Mouse (Mus musculus): ENCODE results near the gene Ccdc181. TPM values are rescaled to one million over a fixed set of nuclear protein-coding genes. Genes with fewer than 3 reads are reported as not detected.

The Ccdc181 gene
- total and polyA plus RNA-seq, 3 experiments, result 11.0 to 15.8 TPM; not detected in 1

DNA sequence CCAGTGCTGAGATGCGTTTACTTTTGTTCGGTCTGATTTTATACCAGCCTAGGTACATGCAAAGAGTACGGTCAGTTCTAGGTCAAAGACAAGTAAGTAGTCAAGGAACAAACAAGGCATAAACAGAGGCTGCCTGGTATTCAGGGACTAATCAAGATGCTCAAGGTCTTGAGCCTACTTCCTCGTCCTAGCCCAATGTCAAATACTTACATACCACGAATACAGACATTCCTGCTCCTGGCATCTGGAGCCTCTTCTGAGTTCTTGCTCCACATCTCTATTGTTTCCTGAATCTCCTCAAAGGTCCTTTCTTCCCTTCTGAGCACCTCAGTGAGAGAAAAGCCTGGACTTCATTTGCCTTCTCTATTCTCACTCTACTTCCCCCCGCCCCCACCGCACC is 4.4 kb upstream of the Ccdc181 start:
- no peaks in the 10 kb centered on the region; the same call in 1 of the 2 replicates for H3K79me2 ChIP-seq (ENCODE audit: control insufficient read depth, insufficient read depth, low read length, poor library complexity)
- TF ChIP-seq KAT2A (conservative IDR thresholded peaks at IDR 0.05; ENCODE audit: low read depth, low read length) (no peak), CHD1 (IDR thresholded peaks at IDR 0.05; ENCODE audit: low read depth, low read length) (no peak), MAZ (IDR thresholded peaks at IDR 0.05; ENCODE audit: low read depth, low read length) (no peak), ZMIZ1 (IDR thresholded peaks at IDR 0.05; ENCODE audit: low read depth, low read length) (no peak), TCF12 (IDR thresholded peaks at IDR 0.05; ENCODE audit: low read depth, low read length) (no peak), JUND (IDR thresholded peaks at IDR 0.05; ENCODE audit: low read depth, low read length) (no peak), CTCF (IDR thresholded peaks at IDR 0.05 in 2 of 3, conservative IDR thresholded peaks at IDR 0.05 in 1 of 3; ENCODE audit: control insufficient read depth in 1 of 3, insufficient read depth in 1 of 3, low read depth in 2 of 3, low read length in 3 of 3, poor library complexity in 1 of 3, severe bottlenecking in 1 of 3) (no peak), MYB (IDR thresholded peaks at IDR 0.05; ENCODE audit: low read depth, low read length) (no peak), HCFC1 (IDR thresholded peaks at IDR 0.05; ENCODE audit: low read depth, low read length) (no peak), USF2 (IDR thresholded peaks at IDR 0.05; ENCODE audit: borderline replicate concordance in 1 of 2, insufficient read depth in 1 of 2, low read depth in 1 of 2, low read length in 2 of 2) (no peak), RCOR1 (IDR thresholded peaks at IDR 0.05; ENCODE audit: low read depth, low read length) (no peak), TAL1 (IDR thresholded peaks at IDR 0.05; ENCODE audit: low read length) (no peak)
- H3K4me1 ChIP-seq (ENCODE audit: control insufficient read depth in 1 of 2, insufficient read depth in 2 of 2, low read length in 2 of 2), result 0 out of 4 replicates have a peak, but pooled peaks cover 0 to 3% of the 10 kb centered on the region in 2 experiments
- H3K36me3 ChIP-seq (ENCODE audit: control insufficient read depth in 1 of 2, insufficient read depth in 2 of 2, low read length in 2 of 2), result peaks cover 0 to 2% of the 10 kb centered on the region in 2 experiments; a peak in 1 of 4 replicates
- no peak for DNase-seq (ENCODE audit: low read depth, low spot score)
- no peak overlapping the region for H3K27ac ChIP-seq (ENCODE audit: control insufficient read depth, low read depth, low read length)
- H3K9ac ChIP-seq (ENCODE audit: control insufficient read depth, low read depth, low read length, poor library complexity, severe bottlenecking), result no peak overlapping the region
- H3K9me3 ChIP-seq (replicated peaks; ENCODE audit: insufficient read depth, low read length), result no peaks in the 10 kb centered on the region
- no peak overlapping the region for H3K4me3 ChIP-seq (ENCODE audit: control insufficient read depth in 1 of 2, insufficient read depth in 1 of 2, low read depth in 2 of 2, low read length in 2 of 2)
- H3K27me3 ChIP-seq (ENCODE audit: control insufficient read depth in 1 of 2, insufficient read depth in 2 of 2, low read length in 2 of 2), result no peaks in the 10 kb centered on the region

GRCm38 (mm10) chr1:164273659-164274058 is 1.7 kb upstream of the Ccdc181 start:
- no peaks in the 10 kb centered on the region for H3K27me3 ChIP-seq (ENCODE audit: control insufficient read depth in 1 of 2, insufficient read depth in 2 of 2, low read length in 2 of 2)
- peaks cover 0 to 6% of the 10 kb centered on the region in 2 experiments; a peak in 1 of 4 replicates for H3K4me1 ChIP-seq (ENCODE audit: control insufficient read depth in 1 of 2, insufficient read depth in 2 of 2, low read length in 2 of 2)
- no peaks in the 10 kb centered on the region; the same call in 1 of the 2 replicates for H3K79me2 ChIP-seq (ENCODE audit: control insufficient read depth, insufficient read depth, low read length, poor library complexity)
- H3K9ac ChIP-seq (ENCODE audit: control insufficient read depth, low read depth, low read length, poor library complexity, severe bottlenecking), result no peak overlapping the region
- H3K4me3 ChIP-seq (ENCODE audit: control insufficient read depth in 1 of 2, insufficient read depth in 1 of 2, low read depth in 2 of 2, low read length in 2 of 2), result no peak overlapping the region
- DNase-seq (ENCODE audit: low read depth, low spot score), result no peak
- H3K36me3 ChIP-seq (ENCODE audit: control insufficient read depth in 1 of 2, insufficient read depth in 2 of 2, low read length in 2 of 2), result peaks cover 0 to 6% of the 10 kb centered on the region in 2 experiments; a peak in 2 of 4 replicates
- no peaks in the 10 kb centered on the region for H3K9me3 ChIP-seq (replicated peaks; ENCODE audit: insufficient read depth, low read length)
- H3K27ac ChIP-seq (ENCODE audit: control insufficient read depth, low read depth, low read length), result no peak overlapping the region
- TF ChIP-seq MYB (IDR thresholded peaks at IDR 0.05; ENCODE audit: low read depth, low read length) (no peak), E2F4 (IDR thresholded peaks at IDR 0.05; ENCODE audit: borderline replicate concordance, low read depth, low read length) (no peak), ZNF384 (IDR thresholded peaks at IDR 0.05; ENCODE audit: low read depth, low read length) (no peak), CHD2 (IDR thresholded peaks at IDR 0.05; ENCODE audit: low read length) (no peak), NRF1 (IDR thresholded peaks at IDR 0.05; ENCODE audit: insufficient read depth, low read depth, low read length, poor library complexity, severe bottlenecking) (no peak), ETS1 (IDR thresholded peaks at IDR 0.05; ENCODE audit: low read depth, low read length) (no peak), KAT2A (conservative IDR thresholded peaks at IDR 0.05; ENCODE audit: low read depth, low read length) (no peak), ZC3H11A (IDR thresholded peaks at IDR 0.05; ENCODE audit: low read depth, low read length) (no peak), SMC3 (IDR thresholded peaks at IDR 0.05; ENCODE audit: low read depth, low read length) (no peak), USF2 (IDR thresholded peaks at IDR 0.05; ENCODE audit: borderline replicate concordance in 1 of 2, insufficient read depth in 1 of 2, low read depth in 1 of 2, low read length in 2 of 2) (no peak), MXI1 (IDR thresholded peaks at IDR 0.05; ENCODE audit: low read depth, low read length) (no peak)

Measured in MEL (cell line).